Mouse (Mus musculus): ENCODE measurements at regions not wholly inside any gene's neighbourhood (a gene's known extent, or its start where the extent isn't known, plus 50 kb on each side); places are given as distances from the start of the nearest gene placed in this dataset.

- H3K4me2 ChIP-seq (replicated peaks; ENCODE audit: low read depth), result no peak overlapping the region
- H3K36me3 ChIP-seq (ENCODE audit: control insufficient read depth, insufficient read depth, low read length), result no peaks in the 10 kb centered on the region
- 61% methylated on average over 6 of the region's 6 CpGs for WGBS
- no peaks in the 10 kb centered on the region for H3K9me3 ChIP-seq (ENCODE audit: control insufficient read depth, low read length)
- no peak for TF ChIP-seq EP300 (optimal IDR thresholded peaks at IDR 0.05)
- no peak for TF ChIP-seq CTCF (IDR thresholded peaks at IDR 0.05; ENCODE audit: low read depth)
- no peak overlapping the region for H3K9ac ChIP-seq (ENCODE audit: low read length)
- H3K27me3 ChIP-seq (ENCODE audit: control insufficient read depth, insufficient read depth, low read length), result no peaks in the 10 kb centered on the region
- no peaks in the 10 kb centered on the region for H3K4me1 ChIP-seq (replicated peaks; ENCODE audit: control insufficient read depth, insufficient read depth)
- ATAC-seq (ENCODE audit: low FRiP score, low TSS enrichment) (peak; percentile 24; the same call in 1 of the 2 replicates), DNase-seq (ENCODE audit: low spot score) (no peak)
- no peak overlapping the region for H3K27ac ChIP-seq (replicated peaks)
- no peak overlapping the region for H3K4me3 ChIP-seq (ENCODE audit: low read depth, low read length)
Measured at GRCm38 (mm10) chr15:59237446-59238161, 348.5 kb downstream of the Gm49356 start.

- Histone ChIP-seq H3K27ac (replicated peaks) (no peak overlapping the region), H3K4me1 (replicated peaks; ENCODE audit: control insufficient read depth, insufficient read depth) (no peaks in the 10 kb centered on the region), H3K4me2 (replicated peaks; ENCODE audit: low read depth) (no peak overlapping the region), H3K9me3 (ENCODE audit: control insufficient read depth, low read length) (no peaks in the 10 kb centered on the region), H3K4me3 (ENCODE audit: low read depth, low read length) (no peak overlapping the region), H3K9ac (ENCODE audit: low read length) (no peak overlapping the region), H3K27me3 (ENCODE audit: control insufficient read depth, insufficient read depth, low read length) (no peaks in the 10 kb centered on the region), H3K36me3 (ENCODE audit: control insufficient read depth, insufficient read depth, low read length) (no peaks in the 10 kb centered on the region)
- 83% methylated on average over 7 of the region's 7 CpGs for WGBS
- DNase-seq (ENCODE audit: low spot score) (no peak), ATAC-seq (ENCODE audit: low FRiP score, low TSS enrichment) (no peak)
- TF ChIP-seq EP300 (optimal IDR thresholded peaks at IDR 0.05) (no peak), CTCF (IDR thresholded peaks at IDR 0.05; ENCODE audit: low read depth) (no peak)
Measured at GRCm38 (mm10) chr15:59241752-59242151, 352.7 kb downstream of the Gm49356 start.

- H3K27me3 ChIP-seq (ENCODE audit: control insufficient read depth, insufficient read depth, low read length), result no peaks in the 10 kb centered on the region
- H3K4me2 ChIP-seq (replicated peaks; ENCODE audit: low read depth), result no peak overlapping the region
- 0 out of 2 replicates have a peak overlapping the region, but pooled peaks have one; percentile 8 for H3K27ac ChIP-seq (replicated peaks)
- no peaks in the 10 kb centered on the region for H3K4me1 ChIP-seq (replicated peaks; ENCODE audit: control insufficient read depth, insufficient read depth)
- H3K9me3 ChIP-seq (ENCODE audit: control insufficient read depth, low read length), result no peaks in the 10 kb centered on the region
- TF ChIP-seq EP300 (optimal IDR thresholded peaks at IDR 0.05) (no peak), CTCF (IDR thresholded peaks at IDR 0.05; ENCODE audit: low read depth) (no peak)
- H3K36me3 ChIP-seq (ENCODE audit: control insufficient read depth, insufficient read depth, low read length), result no peaks in the 10 kb centered on the region
- DNase-seq (ENCODE audit: low spot score) (peak; percentile 21), ATAC-seq (ENCODE audit: low FRiP score, low TSS enrichment) (peak; percentile 35; the same call in 1 of the 2 replicates)
- H3K4me3 ChIP-seq (ENCODE audit: low read depth, low read length), result no peak overlapping the region
- WGBS, result 37% methylated on average over 4 of the region's 4 CpGs
- no peak overlapping the region for H3K9ac ChIP-seq (ENCODE audit: low read length)
Measured at GRCm38 (mm10) chr15:59245927-59246649, 357.0 kb downstream of the Gm49356 start.

- 0 out of 2 replicates have a peak, but pooled peaks have one; percentile 35 for ATAC-seq (ENCODE audit: low FRiP score, low TSS enrichment)
- WGBS, result 50% methylated on average over 11 of the region's 12 CpGs
- Histone ChIP-seq H3K4me2 (replicated peaks; ENCODE audit: low read depth) (no peak overlapping the region), H3K9ac (ENCODE audit: low read length) (no peak overlapping the region), H3K4me1 (replicated peaks; ENCODE audit: control insufficient read depth, insufficient read depth) (no peaks in the 10 kb centered on the region), H3K9me3 (ENCODE audit: control insufficient read depth, low read length) (no peaks in the 10 kb centered on the region), H3K27me3 (ENCODE audit: control insufficient read depth, insufficient read depth, low read length) (no peaks in the 10 kb centered on the region), H3K36me3 (ENCODE audit: control insufficient read depth, insufficient read depth, low read length) (no peaks in the 10 kb centered on the region), H3K27ac (replicated peaks) (no peak overlapping the region), H3K4me3 (ENCODE audit: low read depth, low read length) (no peak overlapping the region)
- no peak for DNase-seq (ENCODE audit: low spot score)
- no peak for TF ChIP-seq EP300 (optimal IDR thresholded peaks at IDR 0.05)
- TF ChIP-seq CTCF (IDR thresholded peaks at IDR 0.05; ENCODE audit: low read depth), result no peak
Measured at GRCm38 (mm10) chr15:59248477-59249260, 359.6 kb downstream of the Gm49356 start.

GRCm38 (mm10) chr15:59261380-59261779, 372.3 kb downstream of the Gm49356 start:
- ATAC-seq (ENCODE audit: low FRiP score, low TSS enrichment) (no peak), DNase-seq (ENCODE audit: low spot score) (no peak)
- no peak overlapping the region for H3K4me3 ChIP-seq (ENCODE audit: low read depth, low read length)
- no peak overlapping the region for H3K27ac ChIP-seq (replicated peaks)
- H3K36me3 ChIP-seq (ENCODE audit: control insufficient read depth, insufficient read depth, low read length), result no peaks in the 10 kb centered on the region
- no peak for TF ChIP-seq EP300 (optimal IDR thresholded peaks at IDR 0.05)
- no peak for TF ChIP-seq CTCF (IDR thresholded peaks at IDR 0.05; ENCODE audit: low read depth)
- H3K4me1 ChIP-seq (replicated peaks; ENCODE audit: control insufficient read depth, insufficient read depth), result no peaks in the 10 kb centered on the region
- no peaks in the 10 kb centered on the region for H3K9me3 ChIP-seq (ENCODE audit: control insufficient read depth, low read length)
- no peak overlapping the region for H3K9ac ChIP-seq (ENCODE audit: low read length)
- no peaks in the 10 kb centered on the region for H3K27me3 ChIP-seq (ENCODE audit: control insufficient read depth, insufficient read depth, low read length)
- H3K4me2 ChIP-seq (replicated peaks; ENCODE audit: low read depth), result no peak overlapping the region
- 55% methylated on average over 1 of the region's 1 CpGs for WGBS
